Mouse (Mus musculus): ENCODE data around the gene Olfr1353.
"Not testable (repeated sequence)": the region's sequence is repeated elsewhere in the genome, so short reads cannot be mapped to it uniquely, and the experiment has no call there.

Olfr1353 gene

GRCm38 (mm10) chr10:78963009-78963408 is at the start of gene Olfr1353:
Gene Olfr1353, plus strand, starts transcription at chr10:78963309.
- not testable (repeated sequence) for DNase-seq

GRCm38 (mm10) chr10:78950336-78950735 is 12.8 kb upstream of the Olfr1353 start, which contains the start of gene Olfr8:
Gene Olfr8, plus strand, starts transcription at chr10:78950636.
- not testable (repeated sequence) for DNase-seq

GRCm38 (mm10) chr10:78980750-78981149 is 17.6 kb downstream of the Olfr1353 start, which contains the start of gene Olfr1352:
Gene Olfr1352, plus strand, starts transcription at chr10:78981050.
- DNase-seq: no peak

GRCm38 (mm10) chr10:79012172-79012571 is 49.1 kb downstream of the Olfr1353 start, which contains the start of gene Olfr1351:
Gene Olfr1351, plus strand, starts transcription at chr10:79012472.
- no peak for DNase-seq
